Mouse (Mus musculus) G1E-ER4 (cell line): Measurements from ENCODE around the gene Pik3r1. TPM values are rescaled to one million over a fixed set of nuclear protein-coding genes. Genes with fewer than 3 reads are reported as not detected.

ENCODE experiments used
- GATA1 ChIP-seq: IDR thresholded peaks from one replicate; pipeline ENCODE4 v1.8.0; 2012; ENCODE audit warnings: low read length, inconsistent platforms
- polyA plus RNA-seq: library from polyadenylated mRNA; stranded (reverse); fragments of >175 nt; gene quantifications from 2 replicates; pipeline ENCODE4 v1.2.3, GENCODE M21; 2012

Gene Pik3r1
- polyA plus RNA-seq, 1 experiment, result 10.1 TPM

GRCm38 (mm10) chr13:101691669-101692068 is 76.3 kb downstream of the Pik3r1 start:
- TF ChIP-seq GATA1, result no peak

GRCm38 (mm10) chr13:101690911-101691655 is 76.9 kb downstream of the Pik3r1 start:
- no peak for TF ChIP-seq GATA1

- no peak for TF ChIP-seq GATA1
These were observed 77.8 kb downstream of the Pik3r1 start for GRCm38 (mm10) chr13:101690167-101690566.

- TF ChIP-seq GATA1, result no peak
These were observed 81.8 kb downstream of the Pik3r1 start for GRCm38 (mm10) chr13:101686256-101686655.

- no peak for TF ChIP-seq GATA1
These were observed 83.3 kb downstream of the Pik3r1 start for GRCm38 (mm10) chr13:101684706-101685105.

- TF ChIP-seq GATA1, result no peak
These were observed 85.6 kb downstream of the Pik3r1 start for GRCm38 (mm10) chr13:101682378-101682777.

GRCm38 (mm10) chr13:101680083-101680482 is 87.9 kb downstream of the Pik3r1 start:
- TF ChIP-seq GATA1, result no peak

GRCm38 (mm10) chr13:101678984-101679383 is 89.0 kb downstream of the Pik3r1 start:
- TF ChIP-seq GATA1, result no peak

- no peak for TF ChIP-seq GATA1
These were observed 90.0 kb downstream of the Pik3r1 start for GRCm38 (mm10) chr13:101678036-101678435.

GRCm38 (mm10) chr13:101673876-101674275 is 94.1 kb downstream of the Pik3r1 start:
- TF ChIP-seq GATA1, result no peak

- TF ChIP-seq GATA1, result no peak
These were observed 99.2 kb downstream of the Pik3r1 start for GRCm38 (mm10) chr13:101668859-101669258.

GRCm38 (mm10) chr13:101664010-101664409 is 104.0 kb downstream of the Pik3r1 start:
- TF ChIP-seq GATA1, result no peak

- no peak for TF ChIP-seq GATA1
These were observed 105.1 kb downstream of the Pik3r1 start for GRCm38 (mm10) chr13:101662900-101663299.

GRCm38 (mm10) chr13:101661567-101661966 is 106.5 kb downstream of the Pik3r1 start:
- peak; percentile 18 for TF ChIP-seq GATA1

- no peak for TF ChIP-seq GATA1
These were observed 107.8 kb downstream of the Pik3r1 start for GRCm38 (mm10) chr13:101660187-101660586.

GRCm38 (mm10) chr13:101652131-101652530 is 115.9 kb downstream of the Pik3r1 start:
- no peak for TF ChIP-seq GATA1

- no peak for TF ChIP-seq GATA1
These were observed 126.4 kb downstream of the Pik3r1 start for GRCm38 (mm10) chr13:101641632-101642031.
